Mouse (Mus musculus): Measurements from ENCODE around the gene Srgap3.
A peak's percentile ranks its signal among the peaks of the same experiment; 100 is the strongest.

Srgap3 gene

DNA sequence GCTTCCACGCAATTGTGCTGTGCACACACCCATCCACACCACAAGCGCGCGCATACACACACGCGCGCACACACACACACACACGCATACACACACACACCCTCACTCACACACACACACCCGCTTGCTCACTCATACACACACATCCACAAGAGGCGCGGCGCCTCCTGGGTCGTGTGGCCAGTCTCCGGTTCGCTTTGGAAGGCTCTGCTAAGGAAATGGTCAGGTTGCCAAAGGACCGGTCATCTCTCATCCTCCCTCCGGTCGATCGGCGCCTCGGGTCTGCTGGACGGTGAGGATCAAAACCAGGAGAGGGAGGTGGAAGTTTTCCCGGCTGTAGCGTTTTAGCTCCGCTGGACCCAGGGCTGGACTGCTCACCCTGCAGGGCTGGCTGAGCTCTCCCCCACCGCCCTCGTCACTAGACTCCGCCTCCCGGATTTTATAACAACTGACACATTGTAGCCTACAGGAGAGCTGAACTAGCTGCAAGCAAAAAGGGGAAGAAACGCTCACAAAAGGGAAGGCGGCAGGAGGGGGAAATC lies at the start of gene Srgap3:
Srgap3 (minus strand) TSS at position 372 of the 542 bp plus-strand sequence.
- peak; percentile 25 to 53 for DNase-seq (ENCODE audit: low spot score in 2 of 2)

DNA sequence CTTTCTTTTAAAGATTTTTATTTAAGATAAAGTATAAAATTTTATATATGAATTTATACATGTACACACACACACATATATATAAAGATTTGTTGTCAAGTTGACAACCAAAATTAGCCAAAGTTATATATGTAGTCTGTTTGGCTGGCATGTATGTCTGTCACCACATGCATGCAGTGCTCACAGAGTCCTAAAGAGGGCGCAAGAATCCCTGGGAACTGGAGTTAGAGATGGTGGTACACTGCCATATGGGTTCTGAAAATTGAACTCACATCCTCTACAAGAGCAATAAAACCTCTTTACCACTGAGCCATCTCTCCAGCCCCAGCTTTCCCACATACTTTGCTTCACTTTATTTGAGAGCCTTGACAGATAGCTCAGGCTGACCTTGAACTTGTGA lies 48.6 kb upstream of the Srgap3 start:
- no peak for DNase-seq (ENCODE audit: low spot score in 2 of 2)

DNA sequence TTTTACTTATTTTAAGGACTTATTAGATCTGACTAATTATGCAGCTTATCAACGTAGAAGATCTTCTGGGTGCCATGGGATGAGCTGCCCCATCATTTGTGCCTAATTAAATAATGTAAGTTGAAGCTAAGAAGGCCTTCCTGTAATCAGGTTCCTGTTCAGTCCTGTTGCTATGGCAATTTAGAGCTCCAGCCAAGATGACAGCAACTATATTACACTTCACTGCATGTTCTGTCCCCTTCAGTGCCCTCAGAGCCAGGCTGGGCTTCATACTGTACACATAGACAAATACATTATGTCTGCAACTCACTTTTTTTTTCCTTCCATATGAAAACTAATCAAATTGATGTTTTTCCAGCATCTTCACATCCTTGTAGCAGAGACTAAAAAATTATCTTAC lies 43.1 kb upstream of the Srgap3 start:
- no peak for DNase-seq (ENCODE audit: low spot score in 2 of 2)

DNA sequence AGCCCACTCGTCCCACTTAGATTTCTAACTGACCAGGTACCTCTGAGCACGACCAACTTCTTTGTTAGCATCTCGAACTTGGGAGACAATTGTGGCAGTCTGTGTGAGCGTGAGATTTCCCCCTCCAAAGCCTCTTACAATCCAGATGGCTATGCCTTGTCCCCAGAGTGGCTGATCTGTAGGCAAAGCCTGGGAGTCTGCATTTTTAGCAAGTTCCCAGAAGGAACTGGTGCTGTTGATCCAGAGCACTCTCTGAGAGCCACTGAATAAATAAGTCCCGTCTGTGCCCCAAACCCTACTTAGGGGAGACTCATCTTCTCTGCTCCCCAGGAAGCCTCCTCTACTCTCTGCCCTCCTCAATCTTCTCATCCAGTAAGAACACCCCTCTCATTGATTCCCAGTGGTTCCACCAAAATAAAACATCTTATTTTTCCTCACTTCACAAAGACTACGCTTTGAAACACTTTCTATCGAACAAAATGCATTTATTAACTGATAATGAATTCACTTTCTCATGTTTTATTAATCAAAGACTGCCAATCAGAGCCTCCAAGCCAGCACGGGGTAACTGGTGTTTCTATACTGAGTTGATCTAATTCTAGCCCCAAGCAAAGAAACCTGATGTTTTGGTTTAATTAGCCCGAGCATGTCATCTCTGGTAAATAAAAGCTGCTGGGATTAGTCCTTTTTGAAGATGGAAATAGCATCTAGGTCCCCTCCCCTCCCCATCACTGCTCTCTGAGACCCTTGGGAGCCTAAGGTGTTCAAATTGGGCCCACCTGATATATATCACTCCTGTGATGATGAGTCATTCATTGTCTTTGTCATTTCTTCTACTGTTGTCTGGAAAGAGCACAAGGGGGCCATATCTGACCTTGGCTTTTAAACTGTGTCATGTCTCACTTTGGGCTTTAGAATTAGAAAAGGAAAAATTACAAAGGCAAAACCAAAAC lies 38.6 kb upstream of the Srgap3 start:
- no peak for DNase-seq (ENCODE audit: low spot score in 2 of 2)

DNA sequence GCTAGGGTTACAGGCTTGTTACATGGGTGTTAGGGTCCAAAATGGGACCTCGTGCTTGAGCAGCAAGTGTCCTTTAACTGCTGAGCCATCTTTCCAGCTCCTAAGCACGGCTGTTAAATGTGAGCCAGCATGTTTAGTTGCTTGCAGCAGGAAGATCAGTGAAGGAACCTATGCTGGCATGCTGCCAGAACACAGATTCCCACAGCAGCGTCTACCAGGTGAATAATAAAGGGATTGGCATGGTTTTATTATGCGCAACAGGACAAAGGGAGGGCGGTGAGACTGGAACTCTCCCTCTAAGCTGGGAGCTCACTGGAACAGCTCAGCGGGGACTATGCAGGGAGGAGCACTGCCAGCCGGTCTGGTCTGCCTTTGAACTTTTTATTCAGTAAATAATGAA lies 35.2 kb upstream of the Srgap3 start:
- no peak for DNase-seq (ENCODE audit: low spot score in 2 of 2)

GRCm38 (mm10) chr6:112978947-112979346 lies 31.9 kb upstream of the Srgap3 start:
- no peak for DNase-seq (ENCODE audit: low spot score in 2 of 2)

GRCm38 (mm10) chr6:112977246-112977645 lies 30.2 kb upstream of the Srgap3 start:
- DNase-seq (ENCODE audit: low spot score in 2 of 2), result no peak

DNA sequence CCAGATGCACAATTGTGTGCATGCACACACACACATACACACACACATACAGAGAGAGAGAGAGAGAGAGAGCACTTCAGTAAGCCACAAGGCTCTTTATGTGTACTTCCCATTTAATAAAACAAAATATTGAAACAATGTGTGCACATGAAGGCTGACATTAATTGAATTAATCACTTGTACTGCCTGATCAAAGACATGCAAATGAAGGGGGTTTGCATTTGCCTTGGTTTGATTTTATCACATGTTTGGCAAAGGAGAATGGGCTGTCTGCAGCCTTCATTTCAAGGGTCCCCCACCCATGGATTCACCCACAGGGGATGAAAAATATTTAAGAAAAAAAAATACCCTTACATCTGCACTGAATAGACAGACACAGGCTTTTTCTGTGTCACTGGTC lies 29.5 kb upstream of the Srgap3 start:
- no peak for DNase-seq (ENCODE audit: low spot score in 2 of 2)

DNA sequence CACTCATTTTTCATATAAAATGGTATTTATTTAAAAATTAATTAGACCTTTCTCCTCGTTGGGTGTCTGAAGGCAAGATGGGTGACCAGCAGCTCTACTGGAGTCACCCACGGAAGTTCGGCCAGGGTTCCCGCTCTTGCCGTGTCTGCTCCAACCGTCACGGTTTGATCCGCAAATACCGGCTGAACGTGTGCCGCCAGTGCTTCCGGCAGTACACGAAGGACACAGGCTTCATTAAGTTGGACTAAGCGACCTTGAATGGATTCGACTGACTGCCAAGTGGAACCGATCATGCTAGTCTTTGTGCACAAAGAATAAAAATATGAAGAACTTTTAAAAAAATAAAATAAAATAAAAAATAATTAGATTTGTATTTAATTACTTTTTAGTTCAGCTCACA lies 29.1 kb upstream of the Srgap3 start:
- DNase-seq (ENCODE audit: low spot score in 2 of 2), result no peak

- DNase-seq (ENCODE audit: low spot score in 2 of 2), result no peak
These were observed 27.0 kb upstream of the Srgap3 start for GRCm38 (mm10) chr6:112973786-112974720.

DNA sequence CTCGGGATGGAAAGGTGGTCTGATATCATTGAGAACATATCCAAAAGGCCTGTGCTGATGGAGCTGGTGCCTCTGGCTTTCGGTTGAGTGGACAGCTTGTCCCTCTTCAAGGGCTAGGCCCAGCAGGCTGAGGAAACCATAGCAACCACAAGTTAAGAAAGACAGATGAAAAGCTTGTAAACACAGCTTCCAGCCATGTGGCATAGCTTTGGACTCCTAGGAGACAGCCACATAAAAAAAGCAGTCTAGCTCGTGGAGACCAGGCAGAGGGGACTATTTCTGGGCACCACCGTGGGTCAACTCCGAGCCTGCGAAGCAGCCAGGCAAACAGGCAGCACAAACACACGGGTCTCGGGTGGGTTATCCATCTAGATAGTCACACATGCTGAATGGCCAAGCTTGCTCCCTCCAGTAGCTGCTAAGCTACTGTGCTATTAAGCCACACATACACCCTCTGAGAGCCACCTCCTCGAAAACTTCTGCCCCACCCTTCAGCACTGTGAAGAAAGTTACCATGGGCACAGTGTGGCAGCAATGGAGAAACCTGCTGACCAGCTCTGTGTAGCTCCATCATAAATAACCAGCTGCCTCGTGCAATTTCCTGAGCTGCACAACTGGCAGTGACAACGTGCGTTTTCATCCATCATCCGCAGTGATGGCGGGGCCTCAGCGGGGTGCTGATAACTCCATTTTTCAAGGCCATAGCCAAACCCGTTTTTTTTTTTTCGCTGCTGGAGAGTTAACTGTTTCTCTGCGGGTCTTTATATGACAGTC lies 26.0 kb upstream of the Srgap3 start:
- no peak for DNase-seq (ENCODE audit: low spot score in 2 of 2)

GRCm38 (mm10) chr6:112972127-112972526 lies 25.1 kb upstream of the Srgap3 start:
- no peak for DNase-seq (ENCODE audit: low spot score in 2 of 2)

- DNase-seq (ENCODE audit: low spot score in 2 of 2), result no peak
These were observed 24.2 kb upstream of the Srgap3 start for GRCm38 (mm10) chr6:112971116-112971768.

GRCm38 (mm10) chr6:112967359-112967758 lies 20.3 kb upstream of the Srgap3 start:
- peak; percentile 50 to 52 for DNase-seq (ENCODE audit: low spot score in 2 of 2)

DNA sequence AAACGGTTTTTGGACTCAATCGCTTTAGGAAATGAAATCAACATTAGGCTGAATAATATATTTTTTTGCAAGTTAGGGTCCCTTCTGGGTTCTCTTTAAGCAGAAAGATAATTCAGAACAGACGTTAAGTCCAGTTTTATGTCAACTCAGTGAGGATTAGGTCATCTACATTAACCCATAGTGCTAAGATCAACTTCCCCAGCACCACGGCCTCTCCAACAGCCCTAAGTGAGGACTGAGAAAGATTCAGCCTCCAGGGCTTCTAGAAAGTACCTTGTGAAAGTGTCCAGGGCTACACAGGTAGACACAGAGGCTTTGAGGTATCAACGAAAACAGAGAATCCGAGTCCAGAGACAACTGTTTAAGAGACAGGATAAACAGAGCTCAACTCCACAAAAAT lies 11.3 kb upstream of the Srgap3 start:
- DNase-seq (ENCODE audit: low spot score in 2 of 2), result no peak

DNA sequence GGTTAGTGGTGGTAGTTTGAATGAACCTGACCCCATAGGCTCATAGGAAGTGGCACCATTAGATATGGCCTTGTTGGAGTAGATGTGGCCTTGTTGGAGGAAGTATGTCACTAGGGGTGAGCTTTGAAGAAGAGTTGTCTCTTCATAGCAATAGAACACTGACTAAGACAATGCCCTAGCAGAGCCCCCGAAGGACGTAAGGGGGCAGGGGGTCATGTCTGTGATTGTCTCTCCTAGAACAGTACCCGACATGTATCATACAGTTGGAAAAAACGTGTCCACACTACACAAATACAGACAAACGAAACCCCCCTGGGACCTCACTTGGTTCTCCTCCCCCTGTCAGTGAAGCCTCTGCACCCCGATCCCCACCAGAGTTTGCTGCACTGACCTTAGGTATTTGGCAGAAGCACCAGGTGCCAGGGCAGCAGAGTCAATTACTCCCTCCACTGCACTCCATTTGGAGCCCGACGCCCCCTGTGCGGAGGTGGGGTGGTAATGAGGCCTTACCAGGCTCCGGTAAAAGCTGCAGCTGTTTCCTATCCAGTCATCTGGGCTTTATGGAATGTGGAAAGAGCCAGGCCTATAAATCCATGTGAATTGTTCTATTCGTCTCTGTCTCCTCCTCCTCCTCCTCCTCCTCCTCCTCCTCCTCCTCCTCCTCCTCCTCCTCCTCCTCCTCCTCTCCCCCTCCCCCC lies 10.7 kb upstream of the Srgap3 start:
- no peak for DNase-seq (ENCODE audit: low spot score in 2 of 2)

- no peak for DNase-seq (ENCODE audit: low spot score in 2 of 2)
These were observed 8.7 kb upstream of the Srgap3 start for GRCm38 (mm10) chr6:112955773-112956172.

DNA sequence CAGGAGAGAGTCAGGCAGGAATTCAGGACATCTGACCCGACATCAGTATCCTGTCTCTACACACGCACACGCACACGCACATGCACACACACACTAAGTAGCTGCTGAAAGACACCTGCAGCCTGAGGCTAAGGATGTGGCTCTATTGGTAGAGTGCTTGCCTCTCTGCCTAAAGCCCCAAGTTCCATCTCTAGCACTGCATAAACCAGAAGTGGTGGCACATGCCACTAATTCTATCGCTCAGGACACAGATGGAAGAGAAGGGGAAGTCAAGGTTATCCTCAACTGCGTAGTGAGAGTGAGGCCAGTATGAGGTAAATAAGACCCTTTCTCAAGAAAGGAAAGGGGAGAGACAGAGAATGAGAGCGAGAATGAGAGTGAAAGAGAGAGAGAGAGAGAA lies 6.8 kb upstream of the Srgap3 start:
- no peak for DNase-seq (ENCODE audit: low spot score in 2 of 2)

GRCm38 (mm10) chr6:112951254-112951653 lies 4.2 kb upstream of the Srgap3 start:
- DNase-seq (ENCODE audit: low spot score in 2 of 2), result no peak

All from thymus, postnatal 10 days (tissue).